Mouse (Mus musculus) midbrain, postnatal 0 days (tissue): ENCODE measurements around the gene Actl6b. TPM values are rescaled to one million over a fixed set of nuclear protein-coding genes. Genes with fewer than 3 reads are reported as not detected.

Experiments used
- ATAC-seq: fragments of 200-750 bp; cut with Nextera tagmentation; 2 replicates; pipeline ENCODE4 v1.8.0; 2017; ENCODE audit warnings: moderate number of reproducible peaks, mild to moderate bottlenecking, moderate TSS enrichment, moderate library complexity; ENCODE audit not compliant: low FRiP score
- DNase-seq: peaks from one replicate; pipeline ENCODE4 v3.0.0-alpha.2; 2015; ENCODE audit warnings: low spot score
- H3K27ac ChIP-seq: fragments of 300-500 bp; sonication (generic); 2 replicates; pipeline ENCODE4 v1.5.1; 2014; ENCODE audit warnings: low read depth, mild to moderate bottlenecking, low read length, mixed read lengths
- H3K27me3 ChIP-seq: fragments of 300-500 bp; sonication (generic); 2 replicates; pipeline ENCODE4 v1.6.1; 2014; ENCODE audit warnings: low read length, control low read depth, mixed read lengths; ENCODE audit not compliant: insufficient read depth
- H3K36me3 ChIP-seq: fragments of 300-500 bp; sonication (generic); 2 replicates; pipeline ENCODE4 v1.6.1; 2014; ENCODE audit warnings: low read length, control low read depth, mixed read lengths; ENCODE audit not compliant: insufficient read depth
- H3K4me1 ChIP-seq: fragments of 300-500 bp; sonication (generic); 2 replicates; pipeline ENCODE4 v1.6.1; 2014; ENCODE audit warnings: mild to moderate bottlenecking, control low read depth, antibody characterized with exemption, low read length, mixed read lengths; ENCODE audit not compliant: insufficient read depth
- H3K4me2 ChIP-seq: fragments of 300-500 bp; sonication (generic); 2 replicates; pipeline ENCODE4 v1.6.1; 2014; ENCODE audit warnings: low read depth, mild to moderate bottlenecking, low read length, mixed read lengths; ENCODE audit not compliant: poor library complexity, severe bottlenecking
- H3K4me3 ChIP-seq: fragments of 300-500 bp; sonication (generic); 2 replicates; pipeline ENCODE4 v1.5.1; 2014; ENCODE audit warnings: low read depth, mild to moderate bottlenecking, low read length, moderate library complexity
- H3K9ac ChIP-seq: fragments of 300-500 bp; sonication (generic); replicated peaks from 2 replicates; pipeline ENCODE4 v1.6.1; 2014; ENCODE audit warnings: mild to moderate bottlenecking, low read length, moderate library complexity, mixed read lengths; ENCODE audit not compliant: poor library complexity, severe bottlenecking
- H3K9me3 ChIP-seq: fragments of 300-500 bp; sonication (generic); 2 replicates; pipeline ENCODE4 v1.6.1; 2016; ENCODE audit warnings: low read length, control low read depth
- CTCF ChIP-seq: IDR thresholded peaks from 2 replicates; pipeline ENCODE4 v1.5.1; 2016; ENCODE audit warnings: antibody characterized with exemption, mild to moderate bottlenecking
- WGBS: fragments of 180-500 bp; shearing (Covaris S2); extraction: QIAGEN DNeasy Blood & Tissue Kit; methylation state at CpG from one replicate; pipeline ENCODE4 v1.1.7; 2014; 5-methylcytosine and 5-hydroxymethylcytosine counted together
- polyA plus RNA-seq: library from polyadenylated mRNA; unstranded; fragments of >200 nt; fragmentation: Nextera tagmentation; extraction: Ambion mirVana; gene quantifications from 2 replicates; pipeline ENCODE4 v1.2.1, GENCODE M21; 2015
- total RNA-seq: library from RNA; depleted of rRNA; stranded (reverse); fragments of >200 nt; gene quantifications from 2 replicates; pipeline ENCODE4 v1.2.3, GENCODE M21; 2014

Actl6b gene
- total and polyA plus RNA-seq, 2 experiments from 2014 or later = 248 to 264 TPM

- Histone ChIP-seq H3K4me1 (no peaks in the 10 kb centered on the region; the same call in 1 of the 2 replicates), H3K9me3 (no peaks in the 10 kb centered on the region), H3K4me3 (no peak overlapping the region), H3K27me3 (no peaks in the 10 kb centered on the region), H3K9ac (no peak overlapping the region; the same call in 1 of the 2 replicates), H3K36me3 (peaks cover 79% of the 10 kb centered on the region), H3K27ac (peak overlapping the region; percentile 62; the same call in 1 of the 2 replicates), H3K4me2 (no peak overlapping the region)
- DNase-seq (peak; percentile 61), ATAC-seq (no peak)
- WGBS = 32% methylated on average over 16 of the region's 16 CpGs
- TF ChIP-seq CTCF = 0 out of 2 replicates have a peak, but pooled peaks have one; percentile 13
Observed at GRCm38 (mm10) chr5:137526192-137526936, 27.0 kb upstream of the Actl6b start.

GRCm38 (mm10) chr5:137527413-137527812 lies 25.9 kb upstream of the Actl6b start:
- Histone ChIP-seq H3K4me2 (no peak overlapping the region), H3K9ac (no peak overlapping the region), H3K4me3 (no peak overlapping the region), H3K27me3 (no peaks in the 10 kb centered on the region), H3K27ac (peak overlapping the region; percentile 43; the same call in 1 of the 2 replicates), H3K36me3 (peaks cover 69% of the 10 kb centered on the region), H3K9me3 (no peaks in the 10 kb centered on the region), H3K4me1 (no peaks in the 10 kb centered on the region; the same call in 1 of the 2 replicates)
- DNase-seq (no peak), ATAC-seq (no peak)
- TF ChIP-seq CTCF = no peak
- 23% methylated on average over 1 of the region's 1 CpGs for WGBS

DNA sequence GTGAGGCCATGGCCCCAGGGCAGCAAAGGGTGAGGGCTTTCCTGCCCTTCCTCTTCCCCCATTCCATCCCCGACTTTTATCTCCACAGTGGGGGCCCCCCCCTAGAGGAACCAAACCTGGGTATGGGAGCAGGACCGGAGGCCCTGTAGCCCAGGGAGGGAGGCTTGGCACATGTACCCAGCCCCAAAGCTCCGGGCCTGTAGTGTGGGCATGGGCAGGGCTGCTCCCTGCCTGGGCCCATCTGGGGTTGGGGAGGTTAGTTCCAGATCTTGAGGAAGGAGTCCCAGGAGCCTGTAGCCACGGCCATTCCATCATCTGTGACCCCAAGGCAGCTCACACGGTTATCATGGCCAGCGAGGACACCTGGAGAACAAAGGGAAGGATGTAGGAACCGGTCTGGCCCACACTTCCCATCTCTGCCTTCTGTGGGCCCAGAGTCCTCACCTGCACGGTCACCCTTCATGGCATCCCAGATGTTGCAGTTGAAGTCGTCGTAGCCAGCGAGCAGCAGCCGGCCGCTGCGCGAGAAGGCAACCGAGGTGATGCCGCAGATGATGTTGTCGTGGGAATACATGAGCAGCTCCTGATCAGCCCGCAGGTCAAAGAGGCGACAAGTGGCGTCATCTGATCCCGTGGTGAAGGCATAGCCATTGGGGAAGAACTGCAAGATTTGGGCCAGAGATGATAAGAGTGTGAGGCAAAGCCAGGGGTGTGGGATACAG lies 24.9 kb upstream of the Actl6b start:
- H3K9ac ChIP-seq = no peak overlapping the region
- no peaks in the 10 kb centered on the region for H3K9me3 ChIP-seq
- 81% methylated on average over 22 of the region's 22 CpGs for WGBS
- H3K36me3 ChIP-seq = peaks cover 59% of the 10 kb centered on the region
- no peak for TF ChIP-seq CTCF
- no peak for DNase-seq
- H3K4me3 ChIP-seq = no peak overlapping the region
- H3K4me2 ChIP-seq = no peak overlapping the region
- H3K27me3 ChIP-seq = no peaks in the 10 kb centered on the region
- no peaks in the 10 kb centered on the region; the same call in 1 of the 2 replicates for H3K4me1 ChIP-seq
- H3K27ac ChIP-seq = peak overlapping the region; percentile 43; the same call in 1 of the 2 replicates
- ATAC-seq = no peak

DNA sequence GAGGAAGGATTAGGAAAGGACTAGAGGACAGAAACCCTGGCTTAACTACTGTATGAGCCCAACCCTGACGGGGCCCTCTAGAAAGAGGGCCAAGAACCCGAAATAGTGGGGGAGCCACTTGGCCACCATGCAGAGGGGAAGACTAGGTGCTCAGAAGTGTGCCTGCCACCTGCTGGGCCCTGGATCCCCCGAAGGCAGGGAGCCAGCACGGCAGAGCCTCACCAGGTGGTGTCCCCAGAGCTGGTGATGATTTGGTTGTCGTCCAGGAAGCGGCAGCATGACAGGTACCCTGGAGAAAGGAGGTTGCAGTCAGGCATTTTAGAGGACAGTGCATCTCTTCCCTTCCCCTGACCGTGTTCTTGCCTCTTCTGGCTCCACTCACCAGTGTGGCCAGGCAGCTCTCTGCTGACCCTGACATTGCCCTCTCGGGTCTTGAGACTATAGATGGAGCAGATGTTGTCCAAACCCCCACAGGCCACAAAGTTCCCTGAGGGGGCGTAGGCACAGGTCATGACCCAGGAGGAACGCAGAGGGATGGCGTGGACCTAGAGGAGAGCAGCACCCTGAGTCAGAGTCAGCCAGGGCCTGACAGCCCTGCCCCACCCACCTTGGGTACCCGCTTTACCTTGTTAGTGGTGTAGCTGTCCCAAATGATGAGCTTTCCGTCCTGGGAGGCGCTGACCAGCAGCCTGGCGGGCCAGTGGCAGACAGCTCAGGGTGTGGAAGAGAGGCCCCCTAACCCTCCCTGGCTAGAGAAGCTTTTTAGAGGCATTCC lies 23.9 kb upstream of the Actl6b start:
- H3K27me3 ChIP-seq = no peaks in the 10 kb centered on the region
- WGBS = 65% methylated on average over 15 of the region's 15 CpGs
- no peak for TF ChIP-seq CTCF
- peak overlapping the region; percentile 98 for H3K27ac ChIP-seq
- no peaks in the 10 kb centered on the region for H3K9me3 ChIP-seq
- peak overlapping the region; percentile 95; the same call in 1 of the 2 replicates for H3K9ac ChIP-seq
- H3K4me1 ChIP-seq = no peaks in the 10 kb centered on the region; the same call in 1 of the 2 replicates
- peaks cover 49% of the 10 kb centered on the region for H3K36me3 ChIP-seq
- DNase-seq = no peak
- ATAC-seq = no peak
- H3K4me3 ChIP-seq = peak overlapping the region; percentile 83
- H3K4me2 ChIP-seq = peak overlapping the region; percentile 91; the same call in 1 of the 2 replicates

DNA sequence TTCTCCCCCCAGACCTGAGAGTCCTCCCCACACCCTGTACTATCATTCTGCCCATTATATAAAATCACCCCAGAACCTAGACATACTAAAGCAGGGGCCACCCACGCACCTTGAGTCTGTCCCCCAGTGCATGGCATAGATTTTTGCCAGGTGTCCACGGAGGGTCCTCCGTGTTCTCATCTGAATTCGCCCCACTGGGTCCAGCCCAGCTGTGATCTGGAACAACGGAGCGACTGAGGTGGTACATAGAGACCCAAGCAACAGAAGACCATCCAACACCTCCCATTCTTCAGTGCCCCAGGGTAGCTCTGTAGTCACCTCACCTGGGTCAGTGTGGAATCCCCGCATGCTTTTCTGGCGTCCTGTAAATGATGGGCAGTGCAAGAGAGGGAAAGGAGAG lies 23.2 kb upstream of the Actl6b start:
- Histone ChIP-seq H3K36me3 (peaks cover 43% of the 10 kb centered on the region), H3K4me2 (peak overlapping the region; percentile 91), H3K4me1 (no peaks in the 10 kb centered on the region; the same call in 1 of the 2 replicates), H3K4me3 (peak overlapping the region; percentile 83), H3K27ac (peak overlapping the region; percentile 98), H3K27me3 (no peaks in the 10 kb centered on the region), H3K9me3 (no peaks in the 10 kb centered on the region), H3K9ac (peak overlapping the region; percentile 95)
- 71% methylated on average over 8 of the region's 8 CpGs for WGBS
- DNase-seq (no peak), ATAC-seq (no peak)
- no peak for TF ChIP-seq CTCF
